Mouse (Mus musculus): ENCODE data around the gene Lsm3.
"Not testable (repeated sequence)": the region's sequence is repeated elsewhere in the genome, so short reads cannot be mapped to it uniquely, and the experiment has no call there.

The Lsm3 gene

DNA sequence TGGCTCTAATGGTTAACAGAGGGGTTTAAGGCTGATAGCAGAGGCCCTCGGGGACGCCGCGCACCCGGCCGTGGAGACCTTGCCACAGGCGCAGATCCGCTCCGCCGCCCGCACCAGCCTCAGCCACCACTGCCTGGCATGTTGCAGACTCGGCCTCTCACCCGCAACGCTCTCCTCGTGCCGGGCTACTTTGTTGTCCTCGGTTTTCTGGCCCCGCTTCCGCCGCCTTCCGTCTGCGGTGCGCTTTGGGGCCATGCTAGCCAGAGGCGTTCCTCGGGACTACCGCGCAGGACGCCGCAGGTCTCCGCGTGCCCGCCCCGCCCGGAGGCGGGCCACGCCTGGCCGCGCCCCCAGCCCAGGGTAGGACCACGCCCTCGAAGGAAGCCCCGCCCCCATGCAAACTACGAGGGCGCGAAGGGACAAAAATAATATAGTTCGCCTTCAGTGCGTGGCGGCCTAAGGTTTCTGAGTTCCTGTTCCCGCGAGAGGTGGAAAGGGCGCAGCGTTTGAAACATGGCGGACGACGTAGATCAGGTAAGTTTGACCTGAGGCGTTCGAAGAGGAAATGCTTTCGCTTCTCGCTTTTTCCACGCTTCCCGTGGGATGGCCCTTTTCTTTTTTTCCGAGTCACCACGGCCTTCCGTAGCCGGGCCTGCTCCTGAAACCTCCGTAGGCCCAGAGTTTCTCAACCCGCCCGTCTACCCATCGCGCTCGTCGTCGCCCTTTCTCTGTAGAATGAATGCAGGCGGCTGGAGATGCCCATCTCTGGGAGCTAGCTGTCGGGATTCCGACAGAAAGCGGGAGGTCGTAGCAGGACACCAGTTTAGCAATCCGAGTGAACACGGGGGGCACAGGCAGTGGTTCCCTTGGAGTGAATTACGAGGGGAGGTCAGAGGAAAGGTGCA, at the start of gene Lsm3, which contains the start of gene Xpc:
Lsm3 (plus strand) TSS at position 384 of the 905 bp plus-strand sequence.
Xpc (minus strand) TSS at position 344 of the 905 bp plus-strand sequence.
- DNase-seq (ENCODE audit: extremely low read depth, insufficient read length, low spot score), result peak; percentile 97

- no peak for DNase-seq (ENCODE audit: extremely low read depth, insufficient read length, low spot score)
These were observed 48.6 kb upstream of the Lsm3 start for GRCm38 (mm10) chr6:91467106-91467505.

- no peak for DNase-seq (ENCODE audit: extremely low read depth, insufficient read length, low spot score)
These were observed 45.0 kb upstream of the Lsm3 start for GRCm38 (mm10) chr6:91470712-91471111.

GRCm38 (mm10) chr6:91471427-91471826, 44.3 kb upstream of the Lsm3 start:
- not testable (repeated sequence) for DNase-seq (ENCODE audit: extremely low read depth, insufficient read length, low spot score)

GRCm38 (mm10) chr6:91472319-91472718, 43.4 kb upstream of the Lsm3 start:
- DNase-seq (ENCODE audit: extremely low read depth, insufficient read length, low spot score), result no peak

DNA sequence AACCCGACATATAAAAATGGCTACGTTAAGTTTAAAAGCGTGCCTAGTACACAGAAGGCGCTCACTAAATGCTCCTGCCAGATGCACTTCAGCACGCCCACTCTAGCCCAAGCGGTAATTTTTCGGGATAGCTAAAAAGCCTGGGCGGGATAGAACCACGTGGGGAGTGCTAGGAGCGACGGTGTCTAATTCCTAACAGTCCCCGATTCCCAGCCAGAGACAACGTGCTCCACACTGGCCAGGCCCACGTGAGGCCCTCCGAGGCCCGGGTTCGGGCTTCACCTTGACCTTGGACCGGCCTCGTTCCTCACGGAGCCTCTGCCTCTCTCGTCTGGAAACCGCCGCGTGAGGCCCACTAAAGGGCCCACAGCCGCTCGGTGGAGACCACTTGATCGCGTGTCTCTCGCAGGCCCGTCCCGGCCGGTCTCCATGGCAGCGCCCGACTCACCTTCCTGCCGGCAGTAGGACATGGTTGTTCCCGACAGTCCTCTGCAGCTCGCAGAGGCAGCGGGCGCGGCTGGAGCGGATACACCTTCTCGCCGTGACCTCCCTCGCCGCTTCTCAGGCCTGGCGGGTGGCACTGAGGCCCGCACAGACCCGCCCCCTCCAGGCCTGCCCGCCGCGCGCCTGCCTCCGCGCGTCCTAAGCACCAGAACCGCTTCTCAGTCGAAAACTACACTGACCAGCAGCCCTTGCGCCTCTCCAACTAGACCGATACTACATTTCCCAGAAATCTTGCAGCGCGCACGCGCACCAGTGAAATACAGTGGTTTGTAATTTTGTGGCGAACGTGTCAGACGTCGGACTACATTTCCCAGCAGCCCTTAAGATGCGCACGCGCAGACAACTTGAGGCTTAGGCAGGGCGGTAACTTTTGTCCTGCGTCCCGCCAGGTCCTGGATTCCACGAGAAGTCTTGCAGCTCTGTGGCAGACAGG, 42.6 kb upstream of the Lsm3 start, which contains the start of the genes Chchd4 and Tmem43:
Chchd4 (minus strand) TSS at position 679 of the 937 bp plus-strand sequence.
Tmem43 (plus strand) TSS at position 836 of the 937 bp plus-strand sequence.
- peak; percentile 98 for DNase-seq (ENCODE audit: extremely low read depth, insufficient read length, low spot score)

DNA sequence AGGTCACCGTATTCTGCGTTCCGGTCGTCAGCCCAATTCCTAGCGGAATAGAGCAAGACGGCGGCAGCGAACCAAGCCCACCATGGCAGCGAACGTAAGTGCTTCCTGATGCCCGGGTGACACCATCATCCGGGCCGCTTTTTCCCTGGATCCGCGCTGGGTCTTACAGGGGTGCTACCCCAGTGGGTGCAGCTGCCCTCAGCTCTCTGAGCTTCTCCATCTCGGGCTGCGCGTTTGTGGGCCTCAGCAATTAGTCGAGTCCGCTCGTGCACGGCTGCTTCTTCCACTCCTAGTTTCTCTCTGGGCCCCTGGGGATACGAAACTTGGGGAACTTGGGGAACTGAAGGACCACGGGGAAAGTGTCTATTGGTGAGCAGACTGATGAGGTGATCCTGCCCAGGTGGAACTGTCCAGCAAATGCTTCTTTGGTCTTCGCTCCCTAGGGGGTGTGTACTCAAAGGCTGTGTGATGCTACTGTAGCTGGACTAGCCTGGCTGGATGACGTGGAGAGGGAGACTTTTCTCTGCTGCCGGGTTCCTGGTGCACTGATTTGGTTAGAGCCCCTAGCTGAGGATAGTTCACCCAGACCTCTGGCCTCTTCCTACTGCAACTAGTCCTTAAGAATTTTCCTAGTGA, 41.8 kb upstream of the Lsm3 start:
- DNase-seq (ENCODE audit: extremely low read depth, insufficient read length, low spot score), result no peak

- DNase-seq (ENCODE audit: extremely low read depth, insufficient read length, low spot score), result peak; percentile 67
These were observed 41.1 kb upstream of the Lsm3 start for GRCm38 (mm10) chr6:91474441-91475190.

DNA sequence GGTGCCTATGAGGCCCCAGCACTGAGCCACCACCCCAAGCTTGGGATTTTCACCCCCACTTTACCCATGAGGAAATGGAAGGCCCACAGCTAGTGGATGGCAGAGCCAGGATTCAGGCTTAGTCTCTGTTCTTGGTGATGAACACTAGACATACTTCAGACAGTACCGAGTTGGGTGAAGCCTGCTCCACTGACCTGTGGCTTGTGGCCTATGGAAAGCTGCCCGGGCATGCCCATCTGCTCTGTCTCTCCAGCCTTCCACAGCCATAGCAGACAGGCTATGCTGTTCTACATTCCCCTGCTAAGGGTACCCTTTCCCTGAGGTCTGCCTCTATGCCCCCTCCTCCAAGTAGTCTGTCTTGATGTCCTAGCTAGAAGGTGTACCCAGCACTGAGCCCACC, 39.2 kb upstream of the Lsm3 start:
- no peak for DNase-seq (ENCODE audit: extremely low read depth, insufficient read length, low spot score)

DNA sequence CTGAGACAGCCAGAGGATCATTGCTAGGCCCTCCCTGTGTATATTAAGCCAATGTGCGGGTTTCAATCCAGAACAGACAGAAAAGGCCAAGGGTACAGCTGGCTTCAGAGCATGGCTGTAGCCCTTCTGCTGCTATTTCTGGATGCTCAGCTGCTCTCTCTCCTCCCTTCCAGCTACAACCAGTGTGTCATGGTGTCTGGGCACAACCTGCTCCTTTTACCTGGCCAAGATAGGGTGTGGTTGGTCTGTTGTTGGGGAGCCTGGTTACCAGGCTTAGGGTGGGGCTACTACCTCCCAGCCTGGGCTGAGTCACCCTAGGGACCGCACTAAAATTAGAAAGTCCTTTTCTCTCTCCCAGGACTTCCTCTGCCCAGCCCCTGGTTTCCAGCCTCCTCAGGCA, 32.4 kb upstream of the Lsm3 start:
- no peak for DNase-seq (ENCODE audit: extremely low read depth, insufficient read length, low spot score)

- no peak for DNase-seq (ENCODE audit: extremely low read depth, insufficient read length, low spot score)
These were observed 28.8 kb upstream of the Lsm3 start for GRCm38 (mm10) chr6:91486736-91487453.

GRCm38 (mm10) chr6:91488496-91489212, 27.1 kb upstream of the Lsm3 start:
- DNase-seq (ENCODE audit: extremely low read depth, insufficient read length, low spot score), result peak; percentile 74

DNA sequence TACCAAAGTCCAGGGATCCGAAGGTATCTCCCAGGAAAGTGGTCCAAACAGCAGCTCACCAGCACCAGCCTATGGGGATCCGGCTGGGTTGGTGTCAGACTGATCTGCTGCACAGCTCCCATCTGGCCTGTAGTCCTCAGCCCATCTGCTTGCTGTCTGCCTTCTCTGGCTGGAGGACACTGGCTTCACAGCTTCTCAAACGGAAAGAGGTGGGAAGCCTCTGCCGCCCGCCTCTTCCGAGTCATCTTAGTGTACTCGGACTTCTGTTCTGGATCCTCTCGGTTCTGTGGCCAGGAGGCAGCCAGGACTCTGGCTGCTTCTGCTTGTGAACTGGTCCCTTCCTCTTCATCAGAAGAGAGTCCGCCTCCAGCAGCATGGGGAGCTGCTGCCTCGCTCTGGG, 25.9 kb upstream of the Lsm3 start:
- no peak for DNase-seq (ENCODE audit: extremely low read depth, insufficient read length, low spot score)

DNA sequence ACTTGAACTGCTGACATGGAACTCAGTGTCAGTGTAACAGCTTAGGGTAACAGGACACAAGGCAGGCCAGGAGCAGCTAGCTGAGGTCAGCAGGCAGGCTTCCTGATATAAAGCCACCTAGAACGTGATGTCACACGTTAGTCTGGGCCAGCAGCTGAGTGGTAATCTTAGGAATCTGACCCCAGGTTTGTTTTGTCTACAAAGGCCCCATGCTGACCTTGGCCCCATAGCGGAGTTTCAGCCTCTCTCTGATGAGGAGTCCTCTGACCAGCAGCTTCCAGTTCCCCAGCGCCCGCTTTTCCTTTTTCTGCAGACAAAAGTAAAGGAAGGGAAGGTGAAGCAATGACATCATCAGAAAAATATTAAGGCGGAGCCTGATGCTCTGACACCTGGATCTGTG, 24.7 kb upstream of the Lsm3 start:
- no peak for DNase-seq (ENCODE audit: extremely low read depth, insufficient read length, low spot score)

GRCm38 (mm10) chr6:91493053-91493452, 22.7 kb upstream of the Lsm3 start:
- DNase-seq (ENCODE audit: extremely low read depth, insufficient read length, low spot score), result no peak

DNA sequence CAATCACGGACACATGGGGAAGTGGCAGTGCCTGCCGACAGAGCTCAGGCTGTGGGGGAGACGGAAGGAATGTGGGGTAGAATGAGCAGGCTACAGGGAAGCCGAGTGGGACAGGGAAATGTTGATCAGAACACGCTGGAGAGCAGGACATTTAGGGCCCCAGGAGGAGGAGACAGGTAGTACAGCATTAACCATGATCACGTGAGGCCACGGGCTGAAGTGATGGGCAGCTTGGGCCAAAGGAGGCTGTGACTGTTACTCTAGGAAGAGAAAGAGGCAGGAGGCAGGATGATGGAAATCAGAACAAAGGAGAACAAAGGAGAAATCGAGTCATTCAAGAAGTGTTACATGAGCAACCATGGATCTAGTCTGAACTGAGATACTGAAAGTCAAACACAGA, 21.2 kb upstream of the Lsm3 start:
- DNase-seq (ENCODE audit: extremely low read depth, insufficient read length, low spot score), result no peak

DNA sequence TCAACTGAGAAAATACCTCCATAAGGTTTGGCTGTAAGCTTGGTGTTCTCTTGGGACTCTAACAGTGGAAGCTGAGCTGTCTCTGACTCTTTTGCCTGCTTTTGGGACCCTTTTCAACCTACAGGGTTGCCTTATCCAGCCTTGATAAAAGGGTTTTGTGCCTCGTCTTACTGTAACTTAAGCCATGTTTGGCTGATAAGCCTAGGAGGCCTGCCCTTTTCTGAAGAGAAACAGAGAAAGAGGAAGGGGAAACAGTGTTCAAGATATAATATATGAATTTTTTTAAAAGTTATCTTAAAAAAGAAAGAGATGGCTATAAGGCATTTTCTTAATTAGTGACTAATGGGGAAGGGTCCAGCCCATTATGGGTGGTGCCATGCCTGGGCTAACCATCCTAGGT, 12.4 kb upstream of the Lsm3 start:
- DNase-seq (ENCODE audit: extremely low read depth, insufficient read length, low spot score), result no peak

GRCm38 (mm10) chr6:91506036-91506435, 9.7 kb upstream of the Lsm3 start:
- DNase-seq (ENCODE audit: extremely low read depth, insufficient read length, low spot score), result no peak

DNA sequence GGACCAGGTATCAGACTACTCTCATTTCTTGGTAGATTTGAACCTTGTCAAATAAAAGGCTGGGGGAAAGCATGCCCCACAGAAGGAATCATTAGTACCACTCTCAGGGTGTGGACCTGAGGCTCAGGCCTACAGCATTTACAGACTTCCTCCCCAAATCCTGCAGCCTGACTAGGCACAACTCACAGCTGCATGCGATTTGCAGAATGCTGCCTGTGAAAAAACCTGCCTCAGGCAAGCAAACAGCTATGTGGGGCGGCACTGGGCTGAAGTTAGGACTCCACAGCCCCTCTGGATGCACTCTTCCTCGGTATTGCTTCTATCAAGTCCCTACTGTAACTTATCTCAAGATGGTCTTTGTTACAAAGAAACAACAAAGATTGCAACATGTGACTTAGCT, 7.7 kb upstream of the Lsm3 start:
- no peak for DNase-seq (ENCODE audit: extremely low read depth, insufficient read length, low spot score)
